Mouse (Mus musculus) bone marrow, adult 2 months (tissue): ENCODE results near the gene Polr2l. TPM values are rescaled to one million over a fixed set of nuclear protein-coding genes. Genes with fewer than 3 reads are reported as not detected.

Experiments used
- H3K27ac ChIP-seq: fragments of 200-500 bp; 2 replicates; pipeline ENCODE4 v1.5.1; 2012; ENCODE audit warnings: low read depth, mild to moderate bottlenecking, control low read depth, inconsistent platforms, low read length; ENCODE audit not compliant: control insufficient read depth, poor library complexity, insufficient read depth
- H3K4me1 ChIP-seq: fragments of 200-500 bp; 2 replicates; pipeline ENCODE4 v1.6.1; 2011; ENCODE audit warnings: low read length; ENCODE audit not compliant: control insufficient read depth, insufficient read depth
- H3K4me3 ChIP-seq: fragments of 200-500 bp; replicated peaks from 2 replicates; pipeline ENCODE3; 2011; ENCODE audit warnings: mild to moderate bottlenecking, low read depth, low read length, control low read depth; ENCODE audit not compliant: control insufficient read depth
- CTCF ChIP-seq: fragments of 200-500 bp; IDR thresholded peaks from 2 replicates; pipeline ENCODE4 v1.5.1; 2011; ENCODE audit warnings: low read length, control low read depth; ENCODE audit not compliant: control insufficient read depth, insufficient read depth
- POLR2A ChIP-seq: fragments of 200-500 bp; IDR thresholded peaks from 2 replicates; pipeline ENCODE4 v1.6.1; 2011; ENCODE audit warnings: low read depth, mild to moderate bottlenecking, control low read depth, low read length, borderline replicate concordance; ENCODE audit not compliant: control insufficient read depth
- WGBS: fragments of 180-500 bp; shearing (Covaris S2); methylation state at CpG from one replicate; pipeline ENCODE4 v1.1.7; 2018; 5-methylcytosine and 5-hydroxymethylcytosine counted together
- polyA plus RNA-seq: library from polyadenylated mRNA; stranded (reverse); fragments of >200 nt; gene quantifications from 2 replicates; pipeline ENCODE4 v1.2.4, GENCODE M21; 2011; ENCODE audit warnings: low replicate concordance; ENCODE audit not compliant: missing spikeins, insufficient read depth, insufficient read length

Polr2l gene
- polyA plus RNA-seq, 1 experiment, result 7.9 TPM

DNA sequence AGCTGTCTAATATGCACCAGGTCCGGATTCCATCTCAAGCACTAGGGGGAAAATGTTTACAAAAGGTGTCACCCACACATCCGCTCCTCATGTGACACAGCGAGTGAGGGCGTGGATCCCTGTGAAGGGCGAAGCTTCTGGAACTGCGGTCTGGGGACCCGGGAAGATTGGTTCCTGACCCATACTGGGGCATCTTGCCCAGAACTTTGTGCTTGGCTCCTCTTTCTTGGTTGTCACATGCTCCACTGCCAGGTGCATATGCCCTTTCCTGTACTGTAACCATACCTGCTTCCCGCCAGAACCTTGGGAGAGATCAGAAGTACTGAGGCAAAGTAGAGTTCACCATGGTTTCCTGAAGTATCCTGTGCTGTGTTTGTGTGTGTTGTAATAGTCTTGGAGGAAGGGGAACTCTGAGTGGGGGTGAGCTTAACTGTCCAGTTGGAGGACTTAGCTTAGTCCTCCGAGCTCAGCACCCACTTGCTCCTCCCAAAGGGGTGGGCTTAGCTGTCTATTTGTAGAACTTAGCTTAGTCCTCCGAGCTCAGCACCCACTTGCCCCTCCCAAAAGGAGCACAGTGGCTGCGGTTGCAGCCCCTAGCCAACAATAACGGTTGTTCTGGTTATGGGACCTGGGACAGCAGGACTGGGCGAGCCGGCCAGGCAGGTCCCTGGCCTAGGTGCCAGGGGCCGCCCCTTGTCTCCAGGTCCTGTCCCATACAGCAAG, 14.4 kb downstream of the Polr2l start, which contains the start of gene Cracr2b:
Gene Cracr2b (plus strand): TSS at position 704 of the 723 bp plus-strand sequence.
- TF ChIP-seq CTCF (no peak), POLR2A (no peak; the same call in 1 of the 2 replicates)
- H3K4me1 ChIP-seq, result peaks cover 3% of the 10 kb centered on the region; the same call in 1 of the 2 replicates
- WGBS, result 53% methylated on average over 15 of the region's 15 CpGs
- H3K27ac ChIP-seq, result no peak within 1 kb of the TSS; the same call in 1 of the 2 replicates
- peak within 1 kb of the TSS; percentile 26 for H3K4me3 ChIP-seq

GRCm38 (mm10) chr7:141460001-141460390, 14.9 kb downstream of the Polr2l start:
- H3K4me3 ChIP-seq, result no peak overlapping the region
- H3K27ac ChIP-seq, result no peak overlapping the region
- TF ChIP-seq POLR2A (no peak), CTCF (no peak)
- WGBS, result 70% methylated on average over 5 of the region's 5 CpGs
- H3K4me1 ChIP-seq, result peaks cover 3% of the 10 kb centered on the region; the same call in 1 of the 2 replicates

- H3K4me1 ChIP-seq, result peaks cover 7% of the 10 kb centered on the region; the same call in 1 of the 2 replicates
- TF ChIP-seq CTCF (no peak), POLR2A (no peak)
- no peak overlapping the region for H3K27ac ChIP-seq
- WGBS, result 86% methylated on average over 17 of the region's 17 CpGs
- no peak overlapping the region for H3K4me3 ChIP-seq
These were observed 15.6 kb downstream of the Polr2l start for GRCm38 (mm10) chr7:141459301-141459711.

DNA sequence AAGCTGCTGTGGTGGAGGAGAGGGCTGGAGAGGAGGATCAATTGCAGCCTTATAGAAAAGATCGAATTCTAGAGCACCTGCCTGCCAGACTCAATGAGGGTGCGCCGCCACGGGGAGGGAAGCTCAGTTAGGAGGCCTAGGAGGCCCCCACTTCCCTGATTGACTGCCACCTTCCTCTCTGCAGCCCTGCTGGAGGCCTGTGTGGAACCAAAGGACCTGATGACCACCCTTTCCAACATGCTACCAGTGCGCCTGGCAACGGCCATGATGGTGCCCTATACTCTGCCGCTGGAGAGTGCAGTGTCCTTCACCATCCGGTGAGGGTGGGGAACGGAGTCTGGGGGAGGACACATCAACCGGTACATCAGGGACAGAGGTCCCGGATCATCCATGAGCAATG, 16.3 kb downstream of the Polr2l start:
- 86% methylated on average over 11 of the region's 11 CpGs for WGBS
- no peak for TF ChIP-seq POLR2A
- TF ChIP-seq CTCF, result no peak
- Histone ChIP-seq H3K4me3 (no peak overlapping the region), H3K4me1 (peaks cover 7% of the 10 kb centered on the region; the same call in 1 of the 2 replicates), H3K27ac (no peak overlapping the region)

- 78% methylated on average over 15 of the region's 15 CpGs for WGBS
- Histone ChIP-seq H3K27ac (no peak overlapping the region), H3K4me3 (no peak overlapping the region), H3K4me1 (peaks cover 7% of the 10 kb centered on the region; the same call in 1 of the 2 replicates)
- TF ChIP-seq CTCF (peak; percentile 71), POLR2A (no peak)
These were observed 16.8 kb downstream of the Polr2l start for GRCm38 (mm10) chr7:141457986-141458660.

- no peak overlapping the region for H3K27ac ChIP-seq
- no peak overlapping the region for H3K4me3 ChIP-seq
- WGBS, result 90% methylated on average over 14 of the region's 14 CpGs
- TF ChIP-seq CTCF (no peak), POLR2A (no peak)
- peaks cover 7% of the 10 kb centered on the region; the same call in 1 of the 2 replicates for H3K4me1 ChIP-seq
These were observed 17.7 kb downstream of the Polr2l start for GRCm38 (mm10) chr7:141457236-141457635.

DNA sequence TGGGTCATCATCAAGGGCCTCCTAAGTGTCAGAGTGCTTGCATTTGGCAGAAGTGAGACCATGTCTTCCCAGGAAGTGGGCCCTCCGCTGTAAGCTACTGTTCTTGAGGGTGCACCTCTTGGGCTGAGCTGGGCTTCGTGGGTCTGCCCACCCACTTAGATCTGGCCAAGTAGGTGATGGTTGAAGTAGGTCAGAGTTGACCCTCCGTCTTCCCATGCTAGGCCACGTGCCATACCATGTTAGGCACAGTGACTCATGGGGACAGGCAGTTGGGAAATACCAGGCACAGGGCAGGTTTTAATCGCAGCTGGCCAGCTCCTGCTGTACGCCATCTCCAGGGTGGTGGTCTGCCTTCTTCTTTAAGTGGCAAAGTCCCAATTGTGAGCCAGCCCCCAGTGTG, 18.2 kb downstream of the Polr2l start:
- WGBS, result 68% methylated on average over 6 of the region's 6 CpGs
- H3K27ac ChIP-seq, result no peak overlapping the region

More for the DNA sequence above, 18.2 kb downstream of the Polr2l start:
- Histone ChIP-seq H3K4me3 (peak overlapping the region; percentile 92), H3K4me1 (peaks cover 7% of the 10 kb centered on the region; the same call in 1 of the 2 replicates)
- TF ChIP-seq CTCF (no peak), POLR2A (no peak)
